Mouse (Mus musculus) skeletal muscle tissue, adult 2 months (tissue): ENCODE results near the gene Crybb2.
"Not testable (repeated sequence)": the region's sequence is repeated elsewhere in the genome, so short reads cannot be mapped to it uniquely, and the experiment has no call there.

Source experiments
- DNase-seq: peaks from one replicate; pipeline ENCODE4 v3.0.0-alpha.2; 2012; ENCODE audit warnings: low read depth, low spot score

The Crybb2 gene

DNA sequence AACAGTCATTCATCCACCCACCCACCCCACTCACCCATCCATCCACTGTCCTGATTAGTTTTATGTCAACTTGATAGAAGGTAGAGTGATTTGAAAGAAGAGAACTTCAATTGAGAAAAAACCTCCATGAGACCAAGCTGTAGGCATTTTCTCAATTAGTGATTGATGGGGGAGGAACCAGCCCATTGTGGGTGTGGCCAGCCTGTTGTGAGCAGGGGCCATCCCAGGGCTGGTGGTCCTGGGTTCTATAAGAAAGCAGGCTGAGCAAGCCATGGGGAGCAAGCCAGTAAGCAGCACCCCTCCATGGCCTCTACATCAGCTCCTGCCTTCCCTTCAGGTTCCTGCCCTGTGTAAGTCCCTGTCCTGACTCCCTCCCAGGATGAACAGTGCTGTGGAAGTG, at the start of gene Crybb2:
Crybb2 (minus strand) TSS at position 101 of the 400 bp plus-strand sequence.
- DNase-seq: no peak

DNA sequence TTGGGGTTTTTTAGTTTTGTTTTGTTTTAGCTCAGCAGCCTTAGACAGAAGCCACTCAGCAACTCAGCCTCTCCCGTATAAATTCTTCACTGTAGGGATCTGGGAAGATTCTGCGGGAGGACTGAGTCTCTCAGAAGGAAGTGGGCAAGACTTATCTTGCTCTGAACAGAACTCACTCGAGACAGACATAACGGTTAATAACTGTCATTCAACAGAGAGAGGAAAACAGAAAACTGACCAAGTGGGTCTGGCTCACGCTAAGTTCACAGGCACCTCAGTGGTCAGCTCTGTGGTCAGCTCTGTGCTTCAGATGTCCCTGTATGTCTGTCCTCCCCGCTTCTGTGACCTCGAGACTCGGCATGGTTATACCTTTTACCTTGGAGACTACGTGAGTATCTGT, 49.4 kb upstream of the Crybb2 start:
- DNase-seq: no peak

DNA sequence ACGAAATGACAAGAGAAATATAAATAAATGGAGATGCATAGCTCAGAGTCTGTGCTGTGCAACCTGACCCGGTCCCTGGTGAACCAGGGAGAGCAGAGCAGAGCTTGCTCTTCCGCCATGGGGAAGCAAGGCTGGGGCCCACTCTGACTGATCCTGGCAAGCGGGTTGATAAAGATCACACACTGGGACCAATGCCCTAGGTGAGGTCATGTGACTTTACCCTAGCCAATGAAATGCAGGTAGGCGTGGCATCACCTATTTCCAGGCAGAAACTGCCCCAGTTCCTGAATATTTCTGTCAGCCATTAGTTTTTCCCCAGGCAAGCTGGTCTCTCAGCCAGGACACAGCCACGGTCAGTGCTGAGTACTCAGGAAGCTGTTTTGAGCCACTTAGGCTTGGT, 48.8 kb upstream of the Crybb2 start:
- no peak for DNase-seq

DNA sequence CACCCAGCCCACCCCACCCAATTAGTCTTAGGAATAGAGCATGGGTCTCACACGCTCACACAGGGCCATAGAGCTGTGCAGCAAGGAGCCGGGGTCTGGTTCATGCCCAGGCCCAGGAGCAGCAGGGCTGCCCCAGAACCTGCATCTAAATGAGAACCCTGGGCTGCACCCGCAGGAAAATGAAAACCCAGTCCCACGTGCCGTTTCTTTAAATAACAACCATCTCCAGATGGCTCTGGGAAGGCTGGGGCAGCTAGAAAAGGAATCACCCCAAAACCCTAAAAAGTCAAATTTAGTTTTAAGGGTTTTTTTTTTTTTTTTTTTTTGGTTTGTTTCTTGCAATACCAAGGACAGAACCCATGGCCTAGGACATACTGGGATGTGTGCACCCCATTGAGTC, 47.4 kb upstream of the Crybb2 start:
- no peak for DNase-seq

DNA sequence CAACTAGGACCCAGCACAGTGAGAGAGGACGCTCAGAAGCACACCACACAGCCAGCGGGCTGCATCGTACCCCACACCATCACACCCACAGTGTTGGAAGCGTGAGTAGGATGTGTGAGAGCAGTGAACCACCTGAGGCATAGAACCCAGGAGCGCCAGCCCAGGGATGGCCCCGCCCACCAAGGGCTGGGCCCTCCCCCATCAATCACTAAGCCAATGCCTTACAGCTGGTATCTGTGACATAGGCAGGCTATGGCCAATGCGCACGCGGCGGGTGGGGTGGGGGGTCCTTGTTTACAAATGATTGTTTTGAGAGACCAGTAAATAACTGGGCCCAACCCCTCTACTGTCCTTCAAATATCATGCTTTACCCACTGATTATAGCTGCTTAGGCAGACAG, 46.0 kb upstream of the Crybb2 start:
- no peak for DNase-seq

DNA sequence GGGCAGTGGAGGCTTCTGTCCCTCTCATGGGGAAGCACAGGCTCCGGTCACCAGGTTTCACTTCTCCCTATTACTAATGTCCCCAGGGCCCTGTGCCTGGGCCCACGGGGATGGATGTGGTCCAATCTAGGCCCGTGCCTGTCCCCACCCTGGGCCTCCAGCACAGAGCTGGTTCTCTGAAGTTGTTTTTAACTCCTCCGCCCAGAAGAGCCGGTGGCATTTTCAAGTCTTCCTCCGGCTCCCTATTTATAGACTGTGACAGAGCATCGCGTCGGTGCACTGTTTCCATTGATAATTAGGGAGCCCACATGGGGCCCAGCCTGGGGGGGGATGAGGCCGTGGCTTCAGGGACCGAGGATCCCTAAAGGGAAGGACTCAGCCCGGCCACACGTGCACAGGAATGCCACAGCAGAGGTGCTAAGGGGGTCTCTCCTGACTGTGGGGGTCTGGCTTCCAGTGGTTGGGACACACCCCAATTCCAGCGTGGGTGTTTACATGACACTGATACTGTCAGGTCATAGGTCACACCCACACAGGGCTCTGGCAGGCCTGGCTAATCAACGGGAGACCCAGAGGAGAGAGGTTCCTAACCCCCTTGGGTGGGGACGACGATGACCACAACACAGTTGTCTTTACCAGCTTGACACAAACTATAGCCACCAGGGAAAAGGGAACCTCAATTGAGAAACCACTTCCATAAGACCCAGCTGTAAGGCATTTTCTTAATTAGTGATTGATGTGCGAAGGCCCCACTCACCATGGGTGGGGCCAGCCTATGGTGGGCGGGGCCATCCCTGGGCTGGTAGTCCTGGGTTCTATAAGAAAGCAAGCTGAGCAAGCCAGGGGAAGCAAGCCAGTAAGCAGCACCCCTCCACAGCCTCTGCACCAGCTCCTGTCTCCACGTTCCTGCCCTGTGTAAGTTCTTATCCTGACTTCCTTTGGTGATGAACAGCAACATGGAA, 44.6 kb upstream of the Crybb2 start:
- peak; percentile 78 for DNase-seq

DNA sequence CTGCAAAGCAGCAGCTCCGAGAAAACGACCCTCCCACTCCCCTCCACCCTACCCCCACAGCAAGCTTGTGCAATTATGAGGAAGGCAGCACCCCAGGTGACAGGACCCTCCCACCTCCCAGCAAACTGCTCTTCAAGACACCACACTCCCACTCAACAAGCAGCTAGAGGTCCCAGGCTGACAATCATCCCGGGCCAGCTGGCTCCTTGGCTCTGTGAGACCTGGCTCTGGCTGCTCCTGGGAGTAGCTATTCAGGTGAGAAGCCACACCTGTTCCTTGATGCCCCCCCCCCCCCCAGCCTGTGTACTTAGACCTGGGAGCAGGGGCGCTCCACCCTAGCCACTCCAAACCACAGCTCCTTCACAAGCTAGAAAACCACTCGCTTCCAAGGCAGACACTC, 43.2 kb upstream of the Crybb2 start:
- DNase-seq: no peak

DNA sequence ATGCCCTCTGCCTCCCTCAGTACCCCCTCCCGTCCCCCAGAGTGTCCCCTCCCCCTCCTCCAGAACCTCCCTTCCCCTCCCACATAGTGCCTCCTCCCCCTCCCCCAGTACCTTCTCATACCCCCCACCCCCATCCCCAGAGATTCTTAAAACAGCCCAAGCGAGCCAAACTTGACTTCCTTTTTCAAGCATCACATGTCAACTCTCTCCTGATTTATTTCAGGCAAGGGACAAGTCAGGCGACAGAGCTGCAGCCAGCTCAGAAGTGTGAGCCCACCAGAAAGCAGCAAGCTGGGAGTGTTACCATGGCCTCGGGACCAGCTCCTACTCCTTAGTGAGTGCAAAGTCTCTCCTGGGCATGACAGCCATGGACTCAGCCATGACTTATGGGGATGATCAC, 41.4 kb upstream of the Crybb2 start:
- DNase-seq: no peak

DNA sequence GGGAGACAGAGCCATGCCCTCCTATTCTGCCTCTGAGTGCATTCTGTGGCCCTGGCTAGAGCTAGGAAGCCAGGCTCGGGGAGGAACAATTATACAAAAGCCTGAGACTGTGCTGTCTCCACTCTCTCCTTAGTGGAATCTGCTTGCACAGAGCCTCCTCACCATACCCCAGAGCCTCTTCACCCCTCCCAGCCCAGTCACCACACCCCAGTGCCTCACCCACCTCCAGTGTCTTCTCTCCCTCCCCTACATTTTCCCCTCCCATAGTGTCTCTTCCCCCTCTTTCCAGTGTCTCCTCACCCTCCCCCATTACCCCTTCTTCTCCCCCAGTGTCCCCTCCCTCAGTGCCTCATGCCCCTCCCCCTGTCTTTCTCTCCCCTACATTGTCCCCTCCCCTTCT, 41.0 kb upstream of the Crybb2 start:
- no peak for DNase-seq

DNA sequence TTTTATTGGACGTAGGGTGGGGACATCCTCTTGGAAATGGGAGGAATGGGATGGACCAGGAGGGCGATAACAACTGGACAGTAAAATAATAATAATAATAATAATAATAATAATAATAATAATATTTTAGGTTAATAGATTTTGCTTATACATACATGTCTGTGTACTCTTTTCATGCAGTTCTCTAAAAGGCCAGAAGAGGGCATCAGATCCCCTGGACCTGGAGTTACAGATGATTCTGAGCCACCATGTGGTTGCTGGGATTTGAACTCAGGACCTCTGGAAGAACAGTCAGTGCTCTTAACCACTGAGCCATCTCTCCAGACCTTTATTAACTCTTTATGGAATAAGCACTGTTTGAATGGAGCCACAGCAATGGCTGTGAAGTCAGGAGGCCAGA, 39.7 kb upstream of the Crybb2 start:
- DNase-seq: not testable (repeated sequence)

DNA sequence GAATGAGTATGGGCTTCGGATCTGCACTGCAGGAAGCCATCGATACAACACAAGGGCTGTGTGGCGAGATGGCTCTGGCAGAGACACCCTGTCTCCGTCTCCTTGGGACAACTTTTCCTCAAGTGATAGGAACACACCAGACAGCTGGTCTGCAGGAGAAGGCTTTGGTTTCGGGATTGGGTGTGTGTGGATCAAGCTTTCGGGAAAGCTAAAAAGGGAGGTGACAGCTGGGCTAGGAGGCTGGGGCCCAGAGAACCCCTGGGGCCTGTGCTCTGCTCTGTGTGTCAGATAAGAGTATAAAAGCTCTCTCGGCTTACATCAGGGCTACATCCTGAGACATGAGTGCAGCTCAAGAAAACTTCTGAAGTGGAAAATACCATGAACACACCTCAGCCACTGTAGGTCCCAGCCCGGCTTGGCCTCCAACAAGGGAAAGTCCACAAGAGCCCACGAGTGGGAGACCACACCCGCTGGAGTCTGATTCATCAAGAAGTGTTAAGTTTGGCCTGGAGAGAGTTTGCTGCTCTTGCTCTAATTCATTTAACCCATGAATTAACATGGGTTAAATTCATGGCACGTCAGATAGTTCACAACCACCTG, 38.3 kb upstream of the Crybb2 start:
- DNase-seq: no peak

DNA sequence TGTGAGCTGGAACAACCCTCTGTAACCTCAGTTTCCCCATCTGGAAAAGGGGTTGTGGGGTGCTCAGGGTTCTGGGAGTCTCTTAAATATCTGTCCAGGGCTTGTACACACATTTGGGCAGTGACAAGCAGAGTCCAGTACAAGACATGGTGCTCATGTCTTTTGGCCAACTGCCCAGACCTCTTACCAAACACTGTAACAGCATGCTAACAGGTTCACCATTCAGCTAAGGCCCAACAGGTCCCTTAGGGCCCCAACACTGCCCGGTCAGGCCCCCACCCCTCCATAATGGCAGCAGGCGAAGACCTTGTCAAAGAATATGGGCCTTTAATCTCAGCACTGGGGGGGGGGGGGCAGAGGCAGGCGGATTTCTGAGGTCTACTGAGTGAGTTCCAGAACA, 37.8 kb upstream of the Crybb2 start:
- peak; percentile 64 for DNase-seq

DNA sequence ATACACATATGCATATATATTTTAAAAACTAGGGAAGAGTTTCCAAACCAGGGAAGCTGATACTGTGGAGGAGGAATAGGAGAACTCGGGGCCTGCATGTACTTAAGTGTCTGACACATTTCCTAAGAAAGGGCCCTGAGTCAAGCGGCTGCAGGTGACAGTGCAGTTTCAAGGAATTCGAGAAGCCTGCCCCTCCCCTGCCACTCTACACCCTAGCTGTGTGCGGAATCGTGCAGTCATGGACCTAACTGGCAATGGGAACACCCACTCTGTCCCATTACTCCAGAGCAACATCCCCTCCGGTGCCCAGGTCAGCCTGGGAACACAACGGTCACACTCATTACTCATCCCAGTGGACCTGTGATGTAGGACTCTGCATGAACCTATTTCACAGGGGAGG, 36.7 kb upstream of the Crybb2 start:
- DNase-seq: peak; percentile 51

DNA sequence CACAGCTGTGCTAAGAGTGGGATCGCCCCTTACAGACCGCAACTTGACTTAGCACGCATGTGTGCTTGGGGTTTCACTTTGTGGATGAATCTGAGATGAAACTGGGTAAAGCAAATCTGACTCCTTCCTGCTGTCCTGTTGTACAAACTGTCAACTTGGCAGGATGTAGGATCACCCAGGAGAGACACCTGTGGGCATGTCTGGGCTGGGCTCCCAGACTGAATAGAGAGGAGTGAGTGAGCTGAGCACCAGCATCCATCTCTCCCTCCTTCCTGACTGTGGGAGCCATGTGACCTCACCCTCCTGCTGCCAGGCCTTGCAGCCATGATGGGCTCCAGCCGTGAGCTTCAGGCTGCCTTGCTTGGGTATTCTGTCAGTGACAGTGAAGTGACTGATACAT, 35.6 kb upstream of the Crybb2 start:
- DNase-seq: no peak

DNA sequence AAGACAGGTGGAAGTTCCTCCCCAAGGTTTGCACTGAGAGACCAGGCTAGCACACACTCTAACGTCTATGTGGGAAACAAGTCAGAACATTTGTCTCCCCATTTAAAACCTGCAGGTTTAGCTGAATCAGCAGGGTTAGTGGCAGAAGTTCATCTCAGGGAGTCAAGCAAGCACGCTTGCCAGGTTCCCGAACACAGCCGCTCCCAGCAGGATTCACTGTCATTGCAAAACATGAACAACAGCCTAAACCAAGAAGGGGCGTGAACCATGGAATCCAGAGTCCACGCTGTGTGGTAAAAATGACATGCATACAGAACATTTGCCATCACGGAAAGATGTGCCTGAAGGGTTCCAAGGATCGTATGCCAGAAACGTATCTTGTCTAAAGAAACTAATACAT, 35.1 kb upstream of the Crybb2 start:
- no peak for DNase-seq

DNA sequence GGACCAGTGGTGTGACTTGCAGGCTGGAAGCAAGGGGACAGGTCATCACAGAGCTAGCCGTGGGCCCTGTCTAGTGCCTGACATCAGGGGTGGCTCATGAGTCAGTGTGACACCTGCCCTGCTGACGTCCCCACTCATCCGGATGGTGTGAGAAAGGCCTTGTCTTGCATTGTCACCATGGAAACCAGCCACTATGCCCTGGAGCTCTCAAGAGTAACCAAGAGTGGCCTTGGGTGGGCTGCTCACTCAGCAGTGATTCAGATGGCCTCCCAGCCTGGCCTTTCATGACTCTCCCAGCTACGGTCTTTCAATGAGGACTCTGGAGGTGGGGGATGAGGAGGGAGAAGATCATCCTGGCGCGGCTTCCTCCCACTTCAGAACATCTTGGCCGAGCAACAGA, 32.5 kb upstream of the Crybb2 start:
- no peak for DNase-seq

DNA sequence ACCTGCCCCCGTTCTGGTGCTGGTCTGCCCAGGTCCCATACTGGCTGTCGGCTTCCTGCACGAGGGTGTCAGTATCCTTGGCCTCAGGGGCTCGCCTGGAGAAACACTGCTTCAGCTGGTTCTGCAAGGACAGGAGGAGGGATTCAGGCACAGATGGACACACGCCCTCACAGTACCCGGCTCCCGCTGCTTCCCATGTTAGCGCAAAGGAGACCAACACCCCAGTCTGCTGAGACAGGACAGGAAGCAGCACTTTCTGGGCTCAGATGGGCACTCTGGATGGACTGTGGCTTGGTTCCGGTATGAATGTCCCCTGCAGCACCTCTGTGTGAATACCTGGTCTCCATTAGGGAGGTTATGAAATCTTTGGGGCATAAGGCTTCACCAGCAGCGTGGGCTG, 31.5 kb upstream of the Crybb2 start:
- no peak for DNase-seq

DNA sequence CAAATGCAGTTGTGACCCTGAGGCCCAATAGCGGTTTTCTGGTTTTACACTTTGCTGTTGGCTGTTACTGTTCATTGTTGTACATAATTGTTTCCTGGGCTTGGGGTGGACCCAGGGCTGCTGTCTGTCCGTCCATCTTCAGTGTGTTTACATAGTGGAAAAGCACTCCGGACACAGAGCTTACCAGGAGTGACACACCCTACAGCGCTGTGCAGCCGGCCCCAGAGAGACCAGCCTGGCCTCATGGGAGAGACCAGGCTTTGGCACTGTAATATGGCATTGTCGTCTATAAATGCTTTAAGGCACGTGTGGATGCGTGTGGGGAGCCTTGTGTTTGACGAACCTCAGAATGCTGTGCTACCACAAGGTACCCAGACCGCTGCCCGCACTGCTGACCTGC, 30.5 kb upstream of the Crybb2 start:
- no peak for DNase-seq

DNA sequence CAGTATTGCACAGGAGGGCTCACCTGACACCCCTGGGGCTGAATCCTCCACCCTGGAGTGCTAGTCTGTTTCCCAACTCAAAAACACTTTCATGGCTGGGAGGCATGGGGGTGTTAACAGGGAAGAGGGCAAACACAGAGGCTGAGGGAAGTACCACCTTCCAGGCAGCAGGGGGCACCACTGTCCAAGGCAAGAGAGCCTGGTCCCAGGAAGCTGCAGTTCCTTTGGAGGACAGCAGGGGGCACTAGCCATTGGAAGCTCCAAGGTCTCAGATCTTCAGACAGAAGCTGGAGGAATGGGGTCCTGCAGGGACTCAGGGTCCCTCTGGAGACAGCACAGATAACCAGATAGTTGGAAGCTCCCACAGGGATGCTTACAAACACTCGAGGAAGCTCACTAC, 29.6 kb upstream of the Crybb2 start:
- DNase-seq: peak; percentile 85

DNA sequence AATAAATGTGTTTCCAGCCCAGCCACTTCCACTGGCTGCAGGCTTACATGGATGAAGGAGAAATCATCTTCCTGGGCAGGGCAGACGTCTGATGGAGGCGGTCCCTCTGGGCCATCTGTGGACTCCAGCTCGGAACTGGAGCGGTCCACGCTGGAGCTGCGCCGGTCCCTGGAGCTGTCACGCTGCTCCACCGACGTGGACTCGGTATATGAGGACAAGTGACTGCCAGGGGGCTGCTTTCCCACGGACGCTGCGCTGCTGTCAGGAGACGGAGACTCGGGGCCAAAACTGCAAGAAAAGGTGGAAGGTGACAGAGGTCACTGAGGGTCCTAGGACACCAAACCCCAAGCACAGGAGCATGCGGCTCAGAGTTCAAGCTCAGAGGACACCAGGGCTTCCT, 27.6 kb upstream of the Crybb2 start:
- no peak for DNase-seq

DNA sequence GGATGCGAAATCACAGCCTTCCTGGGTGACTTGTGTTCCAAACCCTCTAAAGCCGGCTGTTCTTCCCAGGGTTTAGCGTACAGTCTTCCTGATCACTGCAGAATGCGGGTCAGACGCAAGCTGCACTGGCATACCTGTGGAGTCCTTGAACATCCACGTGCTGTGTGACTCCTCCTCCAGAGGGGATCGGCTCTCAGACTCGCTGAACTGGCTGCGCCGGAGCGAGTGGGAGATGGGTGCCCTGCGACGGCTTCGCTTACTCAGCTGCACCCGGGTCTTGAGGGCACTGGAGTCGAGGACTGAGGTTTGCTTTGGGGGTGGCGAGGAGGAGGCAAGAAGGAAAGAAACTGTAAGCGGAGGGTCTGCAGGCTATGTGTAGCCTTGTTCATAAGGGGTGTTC, 25.5 kb upstream of the Crybb2 start:
- no peak for DNase-seq

DNA sequence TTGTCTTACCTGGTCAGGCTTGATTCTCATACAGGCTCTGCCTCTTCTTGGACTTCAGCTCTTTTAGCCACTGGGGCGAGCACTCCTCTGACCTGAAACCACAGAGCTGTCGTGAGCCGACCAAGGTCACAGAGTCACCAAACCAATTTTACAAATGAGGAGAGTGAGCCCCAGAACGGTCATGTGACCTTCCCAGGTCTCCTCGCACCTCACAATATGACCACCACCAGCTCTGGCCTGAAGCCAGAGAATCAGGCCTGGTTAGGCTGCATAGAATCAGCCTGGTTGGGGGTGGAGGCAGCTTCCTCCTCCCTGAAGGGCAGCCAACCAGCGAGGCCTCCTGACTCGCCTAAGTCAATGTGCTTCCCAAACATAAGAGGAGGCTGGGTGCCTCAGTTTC, 22.5 kb upstream of the Crybb2 start:
- no peak for DNase-seq

DNA sequence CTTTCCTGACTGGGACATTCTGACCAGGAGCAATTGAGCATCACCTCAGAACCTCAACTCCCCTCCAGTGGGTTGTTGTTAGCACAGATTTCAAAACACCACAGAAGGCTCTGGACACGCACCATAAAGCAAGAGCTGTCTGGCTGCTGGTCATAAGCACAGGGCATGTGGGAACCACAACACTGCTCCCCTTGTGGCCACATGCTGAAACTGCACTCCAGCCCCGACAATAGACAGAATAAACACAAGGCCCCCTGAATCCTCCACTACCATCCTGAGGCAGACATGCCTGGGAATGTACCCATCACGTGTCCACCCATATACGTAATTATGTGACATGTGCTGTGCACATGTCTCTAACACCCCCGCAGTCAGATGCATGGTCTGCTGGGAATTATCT, 21.2 kb upstream of the Crybb2 start:
- no peak for DNase-seq
